Mouse (Mus musculus) liver, embryonic 14.5 days (tissue): ENCODE results near the gene Faap20. TPM values are rescaled to one million over a fixed set of nuclear protein-coding genes. Genes with fewer than 3 reads are reported as not detected.
"Not testable (repeated sequence)": the region's sequence is repeated elsewhere in the genome, so short reads cannot be mapped to it uniquely, and the experiment has no call there.

ENCODE experiments used
- ATAC-seq: fragments of 200-750 bp; cut with Nextera tagmentation; 2 replicates; pipeline ENCODE4 v1.8.0; 2017; ENCODE audit warnings: moderate number of reproducible peaks, mild to moderate bottlenecking, moderate library complexity; ENCODE audit not compliant: insufficient read depth
- DNase-seq, 3 experiments: peaks; one replicate each; pipeline ENCODE4 v3.0.0-alpha.2; 2012 to 2013; ENCODE audit warnings: low read depth in 3 of 3, low spot score in 3 of 3
- H3K27ac ChIP-seq: fragments of 300-500 bp; sonication (generic); 2 replicates; pipeline ENCODE4 v1.5.1; 2014; ENCODE audit warnings: moderate library complexity, mild to moderate bottlenecking, control low read depth, inconsistent platforms
- H3K27me3 ChIP-seq: fragments of 300-500 bp; sonication (generic); 2 replicates; pipeline ENCODE4 v1.6.1; 2014; ENCODE audit warnings: mild to moderate bottlenecking, low read length, moderate library complexity; ENCODE audit not compliant: control insufficient read depth, insufficient read depth
- H3K36me3 ChIP-seq: fragments of 300-500 bp; sonication (generic); replicated peaks from 2 replicates; pipeline ENCODE4 v1.6.1; 2014; ENCODE audit warnings: low read depth; ENCODE audit not compliant: control insufficient read depth, insufficient read depth
- H3K4me1 ChIP-seq, 2 experiments: fragments of 200-500 bp in 1 of 2; fragments of 300-500 bp in 1 of 2; sonication (generic) in 1 of 2; replicated peaks; 2 replicates each; pipeline ENCODE4 v1.6.1; 2012 to 2014; ENCODE audit warnings: antibody characterized with exemption in 1 of 2, inconsistent platforms in 1 of 2, low read length in 1 of 2; ENCODE audit not compliant: control insufficient read depth in 2 of 2, insufficient read depth in 2 of 2
- H3K4me2 ChIP-seq: fragments of 300-500 bp; sonication (generic); 2 replicates; pipeline ENCODE4 v1.6.1; 2014; ENCODE audit warnings: low read depth, mild to moderate bottlenecking, control low read depth, moderate library complexity
- H3K4me3 ChIP-seq, 2 experiments: fragments of 200-500 bp in 1 of 2; fragments of 300-500 bp in 1 of 2; sonication (generic) in 1 of 2; 2 replicates each; pipeline ENCODE4 v1.5.1; 2012 to 2014; ENCODE audit warnings: low read depth in 2 of 2, low read length in 2 of 2, mild to moderate bottlenecking in 2 of 2, control low read depth in 1 of 2, inconsistent platforms in 1 of 2, moderate library complexity in 1 of 2; ENCODE audit not compliant: insufficient read depth in 1 of 2
- H3K9ac ChIP-seq: fragments of 300-500 bp; sonication (generic); replicated peaks from 2 replicates; pipeline ENCODE4 v1.6.1; 2014; ENCODE audit warnings: mild to moderate bottlenecking, control low read depth, moderate library complexity
- H3K9me3 ChIP-seq: fragments of 300-500 bp; sonication (generic); 2 replicates; pipeline ENCODE4 v1.6.1; 2016; ENCODE audit warnings: low read length, mixed read lengths; ENCODE audit not compliant: control insufficient read depth
- CTCF ChIP-seq: IDR thresholded peaks from 2 replicates; pipeline ENCODE4 v1.5.1; 2016; ENCODE audit warnings: antibody characterized with exemption, low read depth, control low read depth
- EP300 ChIP-seq: IDR thresholded peaks from 2 replicates; pipeline ENCODE4 v1.6.1; 2016; ENCODE audit warnings: antibody characterized with exemption, low read depth
- WGBS: fragments of 180-500 bp; shearing (Covaris S2); extraction: QIAGEN DNeasy Blood & Tissue Kit; methylation state at CpG from one replicate; pipeline ENCODE4 v1.1.7; 2014; ENCODE audit not compliant: insufficient replicate concordance; 5-methylcytosine and 5-hydroxymethylcytosine counted together
- polyA plus RNA-seq, 2 experiments: library from polyadenylated mRNA; depleted of rRNA in 1 of 2; stranded (reverse) in 1 of 2; unstranded in 1 of 2; fragments of >200 nt; fragmentation: Nextera tagmentation in 1 of 2; extraction: Ambion mirVana in 1 of 2; gene quantifications; 2 replicates each; pipeline versions ENCODE4 v1.2.1 to v1.2.3; 2012 to 2014

Faap20 gene
- polyA plus RNA-seq, 2 experiments, result 12.2 to 14.8 TPM

DNA sequence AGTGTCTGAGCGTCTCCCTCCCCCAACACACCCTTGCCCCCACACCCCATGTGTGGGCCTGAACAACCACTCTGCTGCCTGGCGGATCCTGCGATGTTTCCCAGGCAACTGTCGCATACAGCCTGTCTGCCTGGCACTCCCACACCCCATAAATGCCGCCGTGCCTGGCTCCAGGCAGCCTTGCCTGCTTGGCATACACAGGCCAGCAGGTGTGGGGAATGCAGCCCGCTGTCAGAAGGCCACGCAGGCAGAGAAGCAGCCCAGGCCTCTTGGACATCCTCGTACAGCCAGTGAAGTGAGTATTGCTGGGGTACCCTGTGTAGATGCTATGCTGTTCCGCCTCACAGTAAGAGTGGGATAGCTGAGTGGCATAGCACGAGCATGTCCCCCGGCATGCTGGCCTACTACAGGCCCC is 2.9 kb upstream of the Faap20 start:
- H3K27me3 ChIP-seq, result no peaks in the 10 kb centered on the region
- ATAC-seq, result no peak
- peaks cover 0 to 10% of the 10 kb centered on the region in 2 experiments; a peak in 1 of 4 replicates for H3K4me1 ChIP-seq
- H3K4me3 ChIP-seq, result no peak overlapping the region
- TF ChIP-seq EP300, result no peak
- 77% methylated on average over 12 of the region's 12 CpGs for WGBS
- no peaks in the 10 kb centered on the region for H3K9me3 ChIP-seq
- DNase-seq, result no peak
- no peak overlapping the region for H3K9ac ChIP-seq
- no peak overlapping the region for H3K27ac ChIP-seq
- no peaks in the 10 kb centered on the region for H3K36me3 ChIP-seq
- H3K4me2 ChIP-seq, result no peak overlapping the region

DNA sequence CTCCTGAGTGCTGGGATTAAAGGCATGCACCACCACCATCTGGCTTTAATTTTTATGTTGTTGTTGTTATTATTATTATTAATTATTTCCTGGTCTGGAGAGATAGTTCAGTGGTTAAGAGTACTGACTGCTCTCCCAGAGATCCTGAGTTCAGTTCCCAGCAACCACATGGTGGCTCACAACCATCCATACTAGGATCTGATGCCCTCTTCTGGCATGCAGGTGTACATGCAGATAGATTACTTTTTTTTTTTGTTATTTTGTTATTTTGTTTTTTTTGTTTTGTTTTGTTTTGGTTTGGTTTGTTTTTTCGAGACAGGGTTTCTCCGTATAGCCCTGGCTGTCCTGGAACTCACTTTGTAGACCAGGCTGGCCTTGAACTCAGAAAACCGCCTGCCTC is 1.5 kb upstream of the Faap20 start:
- ATAC-seq, result not testable (repeated sequence)

DNA sequence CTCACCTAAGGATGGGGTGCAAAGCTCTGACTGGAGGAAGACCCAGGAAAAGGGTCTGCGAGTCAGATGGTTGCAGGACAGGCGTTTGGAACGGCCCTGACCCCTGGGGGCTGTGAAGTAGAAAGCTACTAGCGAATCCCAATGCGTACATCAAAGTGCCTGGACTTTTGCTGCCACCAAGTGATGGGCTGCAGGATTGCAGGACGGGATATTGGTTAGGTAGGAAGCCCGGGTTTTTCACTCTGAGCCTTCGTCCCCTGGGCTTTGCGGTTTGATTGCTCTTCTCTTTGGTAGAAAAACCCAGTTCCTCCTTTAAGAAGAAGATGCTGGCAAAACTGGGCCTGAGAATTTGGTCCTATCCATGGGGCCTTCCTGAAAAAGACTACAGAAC is 350 bp upstream of the Faap20 start:
- H3K9ac ChIP-seq, result peak overlapping the region; percentile 58
- no peaks in the 10 kb centered on the region for H3K27me3 ChIP-seq
- TF ChIP-seq CTCF (peak; percentile 95), EP300 (no peak)
- H3K27ac ChIP-seq, result peak overlapping the region; percentile 56
- peak overlapping the region; percentile 91 for H3K4me2 ChIP-seq
- peak; percentile 71 for ATAC-seq
- WGBS, result 1% methylated on average over 9 of the region's 9 CpGs
- H3K4me3 ChIP-seq, result peak overlapping the region; percentile 64 to 75
- no peaks in the 10 kb centered on the region for H3K9me3 ChIP-seq
- peaks cover 0 to 10% of the 10 kb centered on the region in 2 experiments; a peak in 1 of 4 replicates for H3K4me1 ChIP-seq
- DNase-seq, result peak; percentile 71 to 78 (median 72)
- H3K36me3 ChIP-seq, result no peaks in the 10 kb centered on the region

More for the DNA sequence above, 1.5 kb upstream of the Faap20 start:
- H3K36me3 ChIP-seq, H3K4me3 ChIP-seq, H3K4me1 ChIP-seq, H3K9ac ChIP-seq, DNase-seq, H3K9me3 ChIP-seq, H3K27ac ChIP-seq, H3K4me2 ChIP-seq, H3K27me3 ChIP-seq: not testable (repeated sequence)
- peak; percentile 42 for TF ChIP-seq CTCF
- 69% methylated on average over 3 of the region's 3 CpGs for WGBS

- WGBS, result 26% methylated on average over 23 of the region's 23 CpGs
- DNase-seq, result no peak
- no peaks in the 10 kb centered on the region for H3K9me3 ChIP-seq
Observed at GRCm38 (mm10) chr4:155250361-155251117, 937 bp downstream of the Faap20 start.

GRCm38 (mm10) chr4:155251147-155251546 is 1.5 kb downstream of the Faap20 start:
- H3K9ac ChIP-seq, result no peak overlapping the region
- no peaks in the 10 kb centered on the region for H3K27me3 ChIP-seq
- no peak for DNase-seq
- WGBS, result 75% methylated on average over 3 of the region's 3 CpGs
- no peak overlapping the region for H3K4me3 ChIP-seq
- TF ChIP-seq CTCF, result no peak
- no peak for TF ChIP-seq EP300
- H3K9me3 ChIP-seq, result no peaks in the 10 kb centered on the region
- H3K4me2 ChIP-seq, result peak overlapping the region; percentile 91
- H3K4me1 ChIP-seq, result peaks cover 0 to 10% of the 10 kb centered on the region in 2 experiments; a peak in 1 of 4 replicates
- H3K27ac ChIP-seq, result no peak overlapping the region
- no peak for ATAC-seq
- H3K36me3 ChIP-seq, result no peaks in the 10 kb centered on the region

More at GRCm38 (mm10) chr4:155250361-155251117, 937 bp downstream of the Faap20 start:
- H3K36me3 ChIP-seq, result no peaks in the 10 kb centered on the region
- peaks cover 0 to 10% of the 10 kb centered on the region in 2 experiments; a peak in 1 of 4 replicates for H3K4me1 ChIP-seq
- peak; percentile 14; the same call in 1 of the 2 replicates for ATAC-seq
- TF ChIP-seq EP300, result no peak
- no peak for TF ChIP-seq CTCF
- peak overlapping the region; percentile 58 for H3K9ac ChIP-seq
- H3K27me3 ChIP-seq, result no peaks in the 10 kb centered on the region
- H3K27ac ChIP-seq, result no peak overlapping the region
- H3K4me2 ChIP-seq, result peak overlapping the region; percentile 91
- peak overlapping the region; percentile 64 to 75 for H3K4me3 ChIP-seq
